Mouse (Mus musculus) stomach, adult 2 months (tissue): ENCODE measurements around the gene Stk11. TPM values are rescaled to one million over a fixed set of nuclear protein-coding genes. Genes with fewer than 3 reads are reported as not detected.

Experiments used
- polyA plus RNA-seq: library from polyadenylated mRNA; depleted of rRNA; stranded (reverse); fragments of >200 nt; gene quantifications from 2 replicates; pipeline ENCODE4 v1.2.3, GENCODE M21; 2012; rRNA removed

Stk11 gene
- polyA plus RNA-seq = 89.6 and 104 TPM in 2 replicates

GRCm38 (mm10) chr10:80115290-80115943 lies at the start of gene Stk11:
TSS of gene Stk11 (plus strand) at chr10:80115803.

GRCm38 (mm10) chr10:80105460-80105859 lies 10.1 kb upstream of the Stk11 start, which contains the start of gene Sbno2:
TSS of gene Sbno2 (minus strand) at chr10:80105571.

GRCm38 (mm10) chr10:80138553-80139438 lies 23.2 kb downstream of the Stk11 start, which contains the start of gene Atp5d:
TSS of gene Atp5d (plus strand) at chr10:80138632.

GRCm38 (mm10) chr10:80140666-80141035 lies 25.0 kb downstream of the Stk11 start, which contains the start of gene Cbarp:
TSS of gene Cbarp (minus strand) at chr10:80140835.

GRCm38 (mm10) chr10:80147719-80148601 lies 32.4 kb downstream of the Stk11 start, which contains the start of gene Midn:
TSS of gene Midn (plus strand) at chr10:80148272.

GRCm38 (mm10) chr10:80165392-80166128 lies 50.0 kb downstream of the Stk11 start, which contains the start of gene Cirbp:
TSS of gene Cirbp (plus strand) at chr10:80165985.

GRCm38 (mm10) chr10:80172527-80173292 lies 57.1 kb downstream of the Stk11 start, which contains the start of gene 1600002K03Rik:
TSS of gene 1600002K03Rik (plus strand) at chr10:80172944.

GRCm38 (mm10) chr10:80179068-80180051 lies 63.8 kb downstream of the Stk11 start, which contains the start of gene Efna2:
TSS of gene Efna2 (plus strand) at chr10:80179482.

Other genes with a start within 250 kb of the Stk11 start
- 0.53 and 0.74 TPM in 2 replicates for gene Prtn3, start 241.3 kb upstream of the Stk11 start, polyA plus RNA-seq
- 1.6 and 2.0 TPM in 2 replicates for gene Plppr3, start 241.2 kb upstream of the Stk11 start, polyA plus RNA-seq
- 0.06 TPM in 1 of 2 replicates, not detected in the other for gene Elane, start 229.6 kb upstream of the Stk11 start, polyA plus RNA-seq
- gene Cfd, start 224.9 kb upstream of the Stk11 start, polyA plus RNA-seq = 72.2 and 178 TPM in 2 replicates
- gene Med16, start 206.9 kb upstream of the Stk11 start, polyA plus RNA-seq = 32.6 and 42.6 TPM in 2 replicates
- not detected in 2 replicates for gene Gm26602, start 204.9 kb upstream of the Stk11 start, polyA plus RNA-seq
- 7.4 and 9.7 TPM in 2 replicates for gene Kiss1r, start 198.8 kb upstream of the Stk11 start, polyA plus RNA-seq
- gene R3hdm4, start 194.6 kb upstream of the Stk11 start, polyA plus RNA-seq = 255 and 260 TPM in 2 replicates
- gene Arid3a, start 188.8 kb upstream of the Stk11 start, polyA plus RNA-seq = 7.4 and 10.0 TPM in 2 replicates
- 24.7 and 30.0 TPM in 2 replicates for gene Wdr18, start 155.7 kb upstream of the Stk11 start, polyA plus RNA-seq
- gene Grin3b, start 145.1 kb upstream of the Stk11 start, polyA plus RNA-seq = 0.12 TPM in 1 of 2 replicates, not detected in the other
- 256 and 400 TPM in 2 replicates for gene Tmem259, start 131.5 kb upstream of the Stk11 start, polyA plus RNA-seq
- 68.4 and 74.9 TPM in 2 replicates for gene Cnn2, start 127.2 kb upstream of the Stk11 start, polyA plus RNA-seq
- 14.0 and 17.3 TPM in 2 replicates for gene Abca7, start 119.3 kb upstream of the Stk11 start, polyA plus RNA-seq
- gene Arhgap45, start 99.2 kb upstream of the Stk11 start, polyA plus RNA-seq = 6.0 and 9.1 TPM in 2 replicates
- gene Polr2e, start 76.0 kb upstream of the Stk11 start, polyA plus RNA-seq = 51.4 and 57.1 TPM in 2 replicates
- 404 and 629 TPM in 2 replicates for gene Gpx4, start 68.6 kb upstream of the Stk11 start, polyA plus RNA-seq
- gene Sbno2, start 10.2 kb upstream of the Stk11 start, polyA plus RNA-seq = 25.7 and 25.9 TPM in 2 replicates
- gene Atp5d, start 22.8 kb downstream of the Stk11 start, polyA plus RNA-seq = 2,554 and 5,321 TPM in 2 replicates
- 18.7 and 25.0 TPM in 2 replicates for gene Cbarp, start 25.0 kb downstream of the Stk11 start, polyA plus RNA-seq
- gene Midn, start 32.5 kb downstream of the Stk11 start, polyA plus RNA-seq = 112 and 128 TPM in 2 replicates
- 45.7 and 52.7 TPM in 2 replicates for gene Cirbp, start 50.2 kb downstream of the Stk11 start, polyA plus RNA-seq
- gene 1600002K03Rik, start 57.1 kb downstream of the Stk11 start, polyA plus RNA-seq = 10.9 TPM in 2 replicates
- gene Efna2, start 63.7 kb downstream of the Stk11 start, polyA plus RNA-seq = 4.5 and 6.8 TPM in 2 replicates
- 11.7 and 16.0 TPM in 2 replicates for gene Mum1, start 110.6 kb downstream of the Stk11 start, polyA plus RNA-seq
- 611 and 945 TPM in 2 replicates for gene Ndufs7, start 133.3 kb downstream of the Stk11 start, polyA plus RNA-seq
- 17.6 and 31.4 TPM in 2 replicates for gene Gamt, start 145.2 kb downstream of the Stk11 start, polyA plus RNA-seq
- 56.6 and 62.6 TPM in 2 replicates for gene Dazap1, start 145.7 kb downstream of the Stk11 start, polyA plus RNA-seq
- gene Rps15, start 176.7 kb downstream of the Stk11 start, polyA plus RNA-seq = 607 and 796 TPM in 2 replicates
- gene Apc2, start 180.2 kb downstream of the Stk11 start, polyA plus RNA-seq = 0.72 and 0.77 TPM in 2 replicates
- gene 2310011J03Rik, start 204.7 kb downstream of the Stk11 start, polyA plus RNA-seq = 36.0 and 44.8 TPM in 2 replicates
- 5.0 and 5.9 TPM in 2 replicates for gene Pcsk4, start 213.7 kb downstream of the Stk11 start, polyA plus RNA-seq
- gene Reep6, start 214.2 kb downstream of the Stk11 start, polyA plus RNA-seq = 5.4 and 6.8 TPM in 2 replicates
- gene Adamtsl5, start 232.6 kb downstream of the Stk11 start, polyA plus RNA-seq = 19.8 and 25.0 TPM in 2 replicates
- 0.57 and 0.63 TPM in 2 replicates for gene Plk5, start 240.7 kb downstream of the Stk11 start, polyA plus RNA-seq